Mouse (Mus musculus): ENCODE results near the gene Fam174b.

The Fam174b gene

DNA sequence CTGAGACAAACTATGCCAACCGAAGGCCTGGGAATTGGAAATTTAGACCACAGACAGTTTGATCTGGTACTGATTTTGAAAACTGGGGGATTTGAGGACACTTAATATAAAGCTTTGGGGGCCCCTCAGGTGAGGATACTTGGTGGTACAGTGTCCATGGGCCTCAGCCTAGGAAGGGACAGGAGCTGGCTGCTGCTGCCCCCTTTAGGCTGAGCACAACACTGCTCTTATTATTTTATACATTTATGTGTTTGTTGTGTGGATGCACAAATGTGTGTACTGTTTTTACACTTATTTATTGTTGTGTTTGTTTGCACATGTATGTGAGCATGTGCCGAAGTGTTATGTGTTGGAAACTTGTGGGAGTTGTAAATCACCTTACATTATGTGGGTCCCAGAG is 9.2 kb downstream of the Fam174b start:
- DNase-seq (ENCODE audit: low spot score in 2 of 2): no peak

DNA sequence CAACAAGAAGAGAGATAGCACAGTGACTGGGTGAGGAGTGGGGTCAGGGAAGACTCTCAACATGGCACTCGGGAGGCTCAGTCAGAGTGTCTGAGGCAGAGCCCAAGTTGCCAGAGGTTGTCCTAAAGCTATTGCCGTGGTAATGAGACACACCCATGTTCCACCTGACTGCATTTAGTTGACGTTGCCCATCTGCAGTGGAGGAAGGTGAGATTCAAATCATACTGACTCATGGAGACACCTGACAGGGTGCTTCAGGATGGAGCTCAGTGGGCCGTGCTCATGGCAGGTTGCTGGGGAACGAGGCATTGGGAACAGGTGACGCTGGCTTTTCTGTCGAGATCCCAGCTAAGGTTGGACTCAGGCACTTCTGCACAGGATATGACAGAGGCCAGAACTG is 9.9 kb downstream of the Fam174b start:
- DNase-seq (ENCODE audit: low spot score in 2 of 2): peak in 1 of 2 experiments; percentile 29

DNA sequence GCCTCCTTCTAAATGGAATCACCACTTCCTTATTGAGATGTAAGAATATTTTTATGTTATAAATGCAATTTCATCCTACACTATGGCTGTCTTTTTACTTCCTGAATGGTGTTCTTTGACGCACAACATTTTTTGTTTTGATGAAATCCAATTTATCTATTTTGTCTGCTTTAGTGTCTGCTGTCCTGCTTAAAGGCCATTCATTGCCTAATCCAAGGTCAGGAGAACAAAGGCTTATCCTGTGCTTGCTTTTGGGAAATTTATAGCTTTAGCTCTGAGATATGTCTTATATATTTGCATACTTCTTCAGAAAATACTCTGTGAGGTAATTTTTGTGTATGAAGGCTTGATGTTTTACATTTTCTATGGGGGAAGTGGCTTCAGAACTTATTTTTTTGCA is 13.5 kb downstream of the Fam174b start:
- DNase-seq (ENCODE audit: low spot score in 2 of 2): no peak

DNA sequence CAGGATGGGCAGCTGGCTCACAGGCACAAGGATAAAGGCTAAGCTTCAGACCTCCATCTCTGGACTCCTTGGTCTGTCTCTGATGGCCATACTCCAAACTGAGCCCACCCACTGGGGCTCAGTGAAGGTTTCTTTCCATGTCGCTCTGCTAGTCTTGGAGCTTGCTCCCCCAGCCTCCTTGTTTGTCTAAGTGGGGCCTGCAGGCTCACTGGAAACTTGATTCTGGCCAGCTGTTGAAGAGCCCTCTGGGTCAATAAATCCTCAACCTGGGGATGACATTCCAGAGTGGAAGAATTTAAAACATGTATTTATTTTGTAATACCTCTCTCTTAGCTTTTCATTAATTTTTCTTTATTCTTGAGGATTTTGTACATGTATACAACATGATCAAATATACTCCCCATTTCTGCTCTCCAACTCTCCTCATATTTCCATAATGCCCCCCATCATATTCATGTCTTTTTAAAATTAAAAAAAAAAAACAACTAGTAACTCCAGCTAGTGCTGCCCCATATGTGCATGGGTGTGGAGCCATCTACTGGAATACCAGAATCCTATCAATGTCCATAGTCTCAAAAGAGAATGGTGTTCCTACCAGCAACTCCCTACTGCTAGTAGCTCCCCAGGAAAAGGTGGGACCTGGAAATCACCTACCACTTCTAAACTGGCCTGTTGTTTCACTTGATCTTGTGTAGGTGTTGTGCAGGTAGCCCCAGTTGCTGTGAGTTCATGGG is 15.4 kb downstream of the Fam174b start:
- no peak for DNase-seq (ENCODE audit: low spot score in 2 of 2)

DNA sequence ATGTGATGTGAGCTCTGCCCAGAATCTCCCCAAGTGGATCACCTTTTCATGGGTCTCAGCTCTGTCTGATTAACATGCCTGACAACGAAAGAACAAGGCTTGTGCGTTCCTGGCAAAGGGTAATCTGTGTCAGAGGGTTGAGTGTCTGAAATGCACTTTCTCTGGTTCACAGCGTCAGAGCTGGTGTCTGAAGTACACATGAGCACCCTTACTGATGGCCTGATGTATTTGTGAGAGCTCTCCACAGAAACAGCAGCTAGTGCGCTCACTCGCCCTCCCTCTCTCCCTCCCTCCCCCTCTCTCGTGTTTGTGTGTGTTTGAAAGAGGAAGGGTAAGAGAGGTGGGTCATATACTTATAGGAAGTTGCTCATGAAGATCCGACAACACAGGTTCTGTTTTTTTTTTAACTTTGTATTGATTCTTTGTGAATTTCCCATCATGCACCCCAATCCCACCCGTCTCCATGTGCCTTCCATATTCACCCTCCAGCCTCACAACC is 21.6 kb downstream of the Fam174b start:
- no peak for DNase-seq (ENCODE audit: low spot score in 2 of 2)

DNA sequence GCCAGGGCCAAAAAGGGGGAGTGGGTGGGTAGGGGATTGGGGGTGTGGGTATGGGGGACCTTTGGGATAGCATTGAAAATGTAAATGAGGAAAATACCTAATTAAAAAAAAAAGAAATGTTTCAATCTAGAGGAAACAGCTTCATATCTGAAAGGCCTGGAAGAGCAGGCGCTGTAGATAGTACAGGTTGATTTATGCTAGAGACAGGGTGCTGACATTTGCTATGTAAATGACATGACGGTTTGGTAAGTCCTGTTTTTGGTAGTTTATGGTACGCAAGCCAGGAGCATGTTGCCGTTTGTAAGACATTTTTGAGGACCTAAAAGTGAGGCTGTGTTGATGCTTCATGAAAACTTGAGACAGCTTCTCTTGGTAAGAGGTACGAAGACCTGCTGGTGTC is 24.6 kb downstream of the Fam174b start:
- DNase-seq (ENCODE audit: low spot score in 2 of 2): no peak

DNA sequence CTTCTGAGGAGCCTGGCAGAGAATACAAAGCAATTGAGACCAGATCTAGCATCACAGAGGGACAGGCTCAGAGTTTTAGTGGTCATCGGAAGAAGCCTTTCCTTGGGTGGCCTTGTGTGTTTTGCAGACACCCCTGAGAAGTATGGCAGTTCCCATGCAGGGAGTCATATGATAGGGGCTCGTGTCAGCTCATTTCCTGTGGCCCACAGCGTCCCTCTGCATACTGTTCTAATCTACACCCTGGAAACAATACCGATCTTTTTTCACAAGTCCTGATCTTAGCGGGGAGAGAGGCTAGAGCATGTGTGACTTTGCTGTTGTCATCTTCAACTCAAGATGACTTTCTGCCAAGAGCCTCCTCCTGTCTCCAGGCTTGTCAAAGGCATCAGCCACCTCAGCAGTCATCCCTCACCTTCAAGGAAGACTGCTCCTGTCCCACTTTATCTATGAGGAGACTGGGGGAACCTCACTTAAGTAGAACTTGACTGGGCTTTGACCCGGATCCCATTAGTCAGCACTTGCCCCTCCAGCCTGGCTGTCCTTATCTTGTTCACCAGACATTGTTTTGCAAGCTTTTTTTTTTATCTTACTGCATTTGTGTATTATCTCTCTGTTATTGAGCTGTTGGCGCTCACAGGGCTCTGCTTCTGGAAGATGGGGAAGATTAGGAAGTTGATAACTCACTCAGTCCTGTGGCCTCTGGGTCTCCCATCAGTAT is 25.2 kb downstream of the Fam174b start:
- no peak for DNase-seq (ENCODE audit: low spot score in 2 of 2)

DNA sequence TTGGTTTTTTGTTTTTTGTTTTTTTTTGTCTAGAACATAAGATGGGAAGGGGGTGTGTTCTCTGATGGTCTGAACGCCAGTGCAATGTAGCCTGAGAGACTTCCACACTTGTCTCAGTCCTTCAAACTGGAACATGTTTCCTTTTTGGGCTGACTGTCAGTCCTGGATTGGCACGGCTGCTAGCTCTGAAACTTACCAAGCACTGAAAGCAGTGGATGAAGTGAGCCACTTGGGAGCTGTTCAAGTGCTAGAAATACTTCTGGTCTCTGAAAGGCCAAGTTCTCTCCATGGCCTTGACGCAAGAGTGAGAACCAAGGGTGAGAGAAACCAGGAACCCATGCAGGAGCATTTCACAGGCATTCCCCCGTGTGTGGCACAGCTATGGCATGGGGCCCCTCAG is 29.1 kb downstream of the Fam174b start:
- no peak for DNase-seq (ENCODE audit: low spot score in 2 of 2)

DNA sequence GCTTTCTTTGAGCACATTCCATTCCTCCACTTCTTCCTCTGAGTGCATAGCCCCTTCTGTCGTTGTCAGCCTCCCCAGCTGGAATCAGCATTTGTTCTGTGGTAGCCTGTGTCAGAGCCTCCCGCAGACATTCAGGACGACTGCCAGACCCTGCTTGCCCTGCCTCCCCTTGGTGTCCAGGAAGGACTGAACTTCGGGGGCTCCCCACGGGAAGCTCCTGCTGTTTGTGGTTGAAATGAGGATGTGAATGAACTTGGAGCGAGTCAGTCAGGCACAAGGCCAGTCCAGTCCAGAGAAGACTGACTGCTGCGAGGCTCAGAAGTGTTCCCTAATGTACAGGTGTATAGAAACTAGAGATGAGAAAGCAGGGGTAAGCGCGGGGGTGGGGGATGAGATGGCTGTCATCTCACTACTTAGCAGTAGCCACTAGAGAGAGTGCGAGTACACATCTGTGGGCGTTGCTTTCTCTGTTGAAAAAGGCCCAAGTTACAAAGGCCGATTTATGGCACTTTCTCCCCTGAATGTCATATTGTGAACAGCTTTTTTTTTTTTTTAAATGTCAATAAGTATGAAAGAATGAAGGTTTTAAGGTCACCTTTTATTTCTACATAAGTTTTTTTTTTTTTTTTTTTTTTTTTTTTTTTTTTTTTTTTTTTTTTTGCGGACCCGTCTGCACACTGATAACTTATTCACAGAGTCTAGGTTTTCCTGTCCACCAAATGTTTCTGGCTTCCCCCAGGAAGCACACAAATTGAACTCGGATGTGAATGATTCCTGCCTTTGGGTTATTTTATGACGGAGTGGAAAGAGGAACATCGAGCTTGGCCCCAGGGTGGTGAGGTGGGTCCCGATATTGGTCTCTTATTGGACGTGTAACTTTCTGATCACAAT is 31.5 kb downstream of the Fam174b start:
- DNase-seq (ENCODE audit: low spot score in 2 of 2): no peak

DNA sequence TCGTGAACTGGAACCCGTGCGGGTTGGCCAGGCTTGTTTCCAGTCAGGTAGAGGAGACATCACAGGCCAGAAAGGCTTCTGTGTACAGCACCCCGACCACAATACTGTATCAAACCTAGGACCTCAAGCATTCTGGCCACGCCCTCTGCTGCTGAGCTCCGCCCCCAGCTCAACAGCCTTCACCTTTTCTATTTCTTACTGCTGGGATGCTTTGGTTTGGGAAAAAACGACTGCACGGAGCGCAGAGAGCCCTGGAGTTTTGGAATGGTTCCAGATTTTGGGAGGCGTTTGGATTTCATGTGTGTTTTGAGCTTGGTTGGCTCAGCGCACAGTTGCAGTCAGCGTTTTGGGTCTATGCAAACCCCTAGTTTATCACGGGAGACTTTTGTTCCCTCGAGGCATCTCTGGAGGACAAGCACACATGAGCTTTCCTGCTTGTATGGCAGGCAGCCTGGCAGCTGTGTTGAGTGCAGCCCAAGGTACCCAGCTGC is 32.2 kb downstream of the Fam174b start:
- no peak for DNase-seq (ENCODE audit: low spot score in 2 of 2)

DNA sequence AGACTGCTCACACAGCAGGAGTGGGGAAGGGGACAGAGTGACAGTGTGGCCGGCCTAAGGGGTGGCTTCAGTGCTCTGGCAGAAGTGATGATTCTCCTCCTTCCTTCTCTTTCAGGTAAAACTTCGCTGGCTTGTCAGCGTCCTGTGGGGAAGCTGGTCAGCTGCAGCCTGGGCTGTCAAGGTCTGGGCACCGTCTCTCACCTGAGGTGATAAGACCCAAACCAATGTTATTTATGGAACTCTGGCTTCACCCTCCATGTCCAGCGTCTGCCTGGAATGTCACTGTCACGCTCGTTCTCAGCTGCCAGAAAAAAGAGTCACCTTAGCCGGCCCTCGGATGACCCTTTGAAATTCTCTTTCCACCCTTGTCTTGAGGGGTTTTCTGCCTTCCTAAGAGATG is 34.7 kb downstream of the Fam174b start:
- no peak for DNase-seq (ENCODE audit: low spot score in 2 of 2)

DNA sequence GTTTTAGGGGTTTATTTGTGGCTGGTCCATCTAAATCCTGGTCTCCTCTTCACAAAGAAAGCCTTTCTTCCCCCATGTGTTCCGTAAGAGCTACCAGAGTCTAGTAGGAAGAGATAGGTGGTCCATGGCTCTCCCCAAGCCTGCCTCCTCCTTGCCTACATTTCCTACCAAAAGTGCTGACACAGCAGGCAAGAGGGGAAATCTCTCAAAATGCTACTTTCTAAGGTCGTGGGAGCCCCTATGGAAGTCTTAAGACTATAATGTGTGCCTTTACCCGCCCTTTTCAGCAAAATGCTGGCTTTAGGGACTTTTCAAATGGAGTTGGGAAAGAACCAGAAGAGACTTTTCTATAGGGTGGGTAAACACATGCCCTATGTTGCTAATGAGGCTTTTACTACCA is 37.7 kb downstream of the Fam174b start:
- DNase-seq (ENCODE audit: low spot score in 2 of 2): no peak

DNA sequence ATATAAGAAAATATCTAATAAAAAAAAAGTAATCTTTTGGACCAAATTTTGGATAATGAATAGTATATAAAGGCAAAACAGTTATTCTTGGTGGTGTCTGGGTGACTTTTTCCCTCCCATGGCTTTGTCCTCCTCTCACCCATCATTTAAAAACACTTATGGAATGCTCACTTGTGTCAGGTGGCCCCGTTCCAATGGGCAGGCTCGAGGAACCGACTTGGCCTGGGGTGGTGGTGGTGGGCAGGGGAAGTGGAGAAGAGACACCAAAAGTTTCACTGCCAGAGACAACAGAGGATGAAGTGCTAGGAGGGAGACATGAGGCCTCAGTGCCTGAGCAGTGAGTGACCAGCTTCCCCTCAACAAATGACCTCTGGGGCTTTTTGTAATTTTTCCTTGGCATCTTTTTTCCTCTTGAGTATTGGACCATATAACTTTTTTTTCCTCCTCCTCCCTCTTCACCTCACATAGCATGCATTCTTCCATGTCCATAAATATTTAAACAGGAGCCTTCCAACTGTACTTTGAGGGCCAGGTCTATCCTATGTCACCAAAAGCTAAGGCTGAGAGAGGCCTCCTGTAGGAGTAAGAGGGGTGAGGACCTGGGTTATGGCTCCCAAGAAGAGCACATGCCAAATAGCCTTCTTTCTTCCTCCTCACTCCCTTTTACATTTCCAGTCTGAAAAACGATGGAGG is 44.8 kb downstream of the Fam174b start:
- no peak for DNase-seq (ENCODE audit: low spot score in 2 of 2)

DNA sequence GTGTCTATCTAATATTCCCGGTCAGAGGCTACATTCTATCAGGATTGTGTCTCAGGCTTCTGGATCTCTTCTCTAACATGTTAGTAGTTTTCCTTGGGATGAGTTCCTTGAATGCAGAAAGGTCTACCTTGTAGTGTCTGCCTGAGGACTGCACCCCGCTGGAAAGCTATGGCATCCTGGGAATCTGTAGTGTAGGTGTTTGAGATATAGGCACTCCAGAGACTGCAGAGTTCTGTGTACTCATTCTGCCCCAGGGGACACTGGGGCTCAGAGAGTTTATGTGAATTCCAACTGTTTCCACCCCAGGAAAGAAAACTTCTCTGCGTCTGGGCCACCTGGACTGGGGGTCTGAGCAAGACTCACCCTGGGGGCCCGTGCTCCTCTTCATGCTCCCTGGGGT is 45.7 kb downstream of the Fam174b start:
- no peak for DNase-seq (ENCODE audit: low spot score in 2 of 2)

DNA sequence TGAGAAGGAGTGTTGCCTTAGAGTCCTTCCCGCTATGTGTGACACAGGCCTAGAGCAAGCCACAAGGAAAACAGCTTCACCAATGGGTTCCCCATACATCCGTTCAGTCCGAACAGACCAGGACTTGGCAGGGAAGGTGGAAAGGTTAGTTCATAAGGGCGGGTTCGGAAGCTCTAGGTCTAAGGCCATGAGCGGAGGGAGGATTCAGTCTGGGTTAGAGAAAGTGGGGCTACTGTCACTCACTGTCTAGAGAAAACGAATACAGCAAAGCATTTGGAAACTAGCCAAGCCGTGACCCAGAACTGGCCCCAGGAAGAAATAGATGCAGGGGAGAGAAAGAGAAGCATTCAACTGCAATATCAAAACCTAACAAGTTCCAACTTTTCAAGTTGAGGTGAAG is 47.4 kb downstream of the Fam174b start:
- no peak for DNase-seq (ENCODE audit: low spot score in 2 of 2)

DNA sequence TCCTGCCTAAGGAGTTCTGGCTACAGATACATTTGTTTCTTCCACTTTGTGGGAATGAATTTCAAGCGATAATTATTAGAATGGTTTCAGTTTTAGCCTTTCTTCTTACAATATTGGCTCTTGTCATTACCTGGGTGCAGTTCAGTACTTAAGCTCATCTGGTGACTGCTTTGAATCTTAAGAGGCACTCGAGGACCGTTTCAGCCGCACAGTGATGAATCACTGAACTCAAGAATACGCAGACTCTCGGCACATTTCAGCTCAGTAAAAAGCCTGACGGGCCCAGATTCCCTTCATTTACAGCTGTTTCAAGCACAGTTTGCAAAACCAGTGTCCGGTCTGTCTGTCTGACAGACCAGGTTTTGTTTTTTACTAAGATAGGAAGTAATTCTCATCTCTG is 51.0 kb downstream of the Fam174b start:
- no peak for DNase-seq (ENCODE audit: low spot score in 2 of 2)

DNA sequence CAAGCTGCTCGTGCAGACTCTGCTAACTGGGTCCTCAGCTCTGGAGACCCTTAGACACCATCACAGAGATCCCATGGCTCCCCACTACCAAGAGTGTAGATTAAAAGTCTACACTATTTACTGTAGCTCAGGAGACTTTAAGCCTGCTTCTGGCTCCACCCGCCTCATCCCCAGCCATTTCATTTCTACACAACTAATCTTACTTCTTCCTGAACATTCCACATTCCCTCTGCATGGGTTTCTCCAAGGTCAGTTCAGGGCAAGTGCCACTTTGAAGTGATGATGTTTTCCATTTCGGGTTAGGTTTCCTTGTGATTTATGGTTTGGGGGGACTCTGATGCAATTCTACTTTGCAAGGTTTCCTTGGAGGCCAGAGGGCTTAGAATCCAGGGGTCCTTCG is 52.1 kb downstream of the Fam174b start:
- DNase-seq (ENCODE audit: low spot score in 2 of 2): no peak

DNA sequence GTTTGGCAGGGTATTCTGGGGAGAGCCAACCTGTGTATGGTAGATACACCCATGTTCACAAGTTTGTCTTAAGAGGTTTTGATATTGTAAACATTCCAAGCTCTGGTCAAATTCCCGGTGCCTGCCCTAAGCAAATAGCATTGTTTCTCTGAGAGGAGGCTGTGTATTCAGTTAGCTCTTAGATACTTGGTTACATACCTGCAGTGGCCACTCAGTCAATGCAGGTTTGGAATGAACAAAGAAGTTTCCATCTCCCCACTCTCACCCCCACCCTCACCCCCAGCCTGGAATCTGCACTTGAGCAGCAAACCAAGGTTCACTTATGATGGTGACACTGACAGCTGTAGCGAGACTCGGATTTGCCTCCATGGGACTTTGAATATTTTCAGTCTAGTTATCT is 52.5 kb downstream of the Fam174b start:
- DNase-seq (ENCODE audit: low spot score in 2 of 2): no peak

DNA sequence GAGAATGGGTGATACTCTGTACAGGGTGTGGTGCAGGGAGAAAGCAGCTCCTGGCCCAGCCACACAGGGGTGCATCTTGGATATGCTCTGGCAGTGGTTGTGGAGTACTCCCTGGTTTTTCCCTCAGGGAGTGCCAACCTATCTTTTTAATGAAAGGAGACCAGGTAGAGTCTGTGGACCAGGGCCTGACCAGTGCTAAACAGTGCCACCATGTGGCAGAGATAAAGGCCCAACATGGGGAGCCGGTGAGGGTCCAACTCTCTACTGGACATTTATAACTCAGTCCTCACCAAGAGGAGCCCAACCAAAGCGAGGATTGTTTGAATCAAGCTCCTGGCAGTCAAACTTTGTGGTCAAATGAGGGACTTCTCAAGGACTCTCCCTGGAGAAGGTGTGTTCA is 69.2 kb downstream of the Fam174b start:
- DNase-seq (ENCODE audit: low spot score in 2 of 2): peak; percentile 3 to 12

DNA sequence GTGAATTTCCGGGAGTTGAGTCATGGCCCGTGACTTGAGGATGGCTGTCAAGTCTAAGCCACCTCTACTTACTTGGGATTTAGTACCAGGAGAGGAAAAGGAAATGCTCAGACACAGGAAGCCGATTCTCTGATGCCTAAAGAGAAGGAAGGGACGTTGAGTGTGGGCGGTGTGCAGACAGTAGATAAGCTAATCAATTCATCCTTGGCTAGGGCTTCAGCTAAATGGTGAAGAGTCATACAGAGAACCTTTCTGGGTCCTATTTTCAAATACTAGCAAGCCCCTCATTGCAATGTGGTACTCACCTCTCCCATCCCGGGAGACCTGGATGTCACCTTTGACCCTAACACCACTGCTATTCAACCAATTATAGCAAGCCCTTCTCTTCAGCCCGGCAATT is 71.3 kb downstream of the Fam174b start:
- no peak for DNase-seq (ENCODE audit: low spot score in 2 of 2)

DNA sequence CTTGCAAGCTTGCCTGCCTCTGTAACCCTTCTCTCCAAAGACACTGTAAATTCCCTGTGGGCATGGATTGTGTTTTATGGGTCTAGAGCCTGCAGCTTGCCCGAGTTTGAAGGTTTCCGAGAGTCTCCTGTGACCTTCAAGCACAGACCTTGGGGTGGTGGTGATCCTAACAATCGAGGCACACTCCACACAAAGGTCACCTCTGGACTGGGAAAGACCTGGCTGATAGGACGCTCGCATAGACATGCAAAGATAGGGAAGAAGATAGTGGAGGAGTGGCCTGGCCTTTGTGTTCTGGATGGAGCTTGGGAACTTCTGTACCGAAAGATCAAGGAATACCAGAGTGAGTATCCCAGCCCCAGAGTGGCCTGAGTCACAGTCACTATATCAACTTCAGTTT is 72.1 kb downstream of the Fam174b start:
- DNase-seq (ENCODE audit: low spot score in 2 of 2): no peak

DNA sequence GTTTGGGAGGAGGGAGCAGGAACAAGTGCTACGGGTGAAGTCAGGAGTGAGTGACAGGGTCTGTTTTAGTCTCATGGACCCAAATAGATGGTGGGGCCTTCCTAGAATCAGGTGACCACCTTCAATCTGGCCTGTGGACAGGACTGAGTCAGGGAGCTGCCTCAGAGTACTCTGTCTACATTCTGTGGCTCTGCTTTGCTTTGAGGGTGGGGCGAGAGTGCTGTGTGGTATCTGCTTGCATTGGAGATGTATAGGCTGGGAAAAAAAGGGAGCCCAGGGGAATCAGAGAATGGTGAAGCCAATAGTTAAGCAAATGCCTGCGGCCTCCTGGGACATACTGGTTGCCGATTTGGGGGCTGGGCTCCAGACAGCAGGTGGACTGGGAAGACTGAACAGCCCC is 73.8 kb downstream of the Fam174b start:
- DNase-seq (ENCODE audit: low spot score in 2 of 2): no peak
